Mouse (Mus musculus) hindbrain, embryonic 12.5 days (tissue): Measurements from ENCODE around the gene Bcas3. TPM values are rescaled to one million over a fixed set of nuclear protein-coding genes. Genes with fewer than 3 reads are reported as not detected.

Experiments used
- ATAC-seq: fragments of 200-750 bp; cut with Nextera tagmentation; 2 replicates; pipeline ENCODE4 v1.8.0; 2017; ENCODE audit warnings: moderate TSS enrichment; ENCODE audit not compliant: low FRiP score
- H3K27ac ChIP-seq: fragments of 300-500 bp; sonication (generic); 2 replicates; pipeline ENCODE4 v1.5.1; 2016; ENCODE audit warnings: mild to moderate bottlenecking
- H3K27me3 ChIP-seq: fragments of 300-500 bp; sonication (generic); 2 replicates; pipeline ENCODE4 v1.6.1; 2016; ENCODE audit warnings: mild to moderate bottlenecking
- H3K36me3 ChIP-seq: fragments of 300-500 bp; sonication (generic); 2 replicates; pipeline ENCODE4 v1.6.1; 2016; ENCODE audit warnings: mild to moderate bottlenecking
- H3K4me1 ChIP-seq: fragments of 300-500 bp; sonication (generic); 2 replicates; pipeline ENCODE4 v1.6.1; 2016
- H3K4me2 ChIP-seq: fragments of 300-500 bp; sonication (generic); replicated peaks from 2 replicates; pipeline ENCODE4 v1.6.1; 2016; ENCODE audit warnings: mild to moderate bottlenecking
- H3K4me3 ChIP-seq: fragments of 300-500 bp; sonication (generic); 2 replicates; pipeline ENCODE4 v1.5.1; 2016; ENCODE audit warnings: mild to moderate bottlenecking
- H3K9ac ChIP-seq: fragments of 300-500 bp; sonication (generic); 2 replicates; pipeline ENCODE4 v1.6.1; 2016; ENCODE audit warnings: mild to moderate bottlenecking, moderate library complexity
- H3K9me3 ChIP-seq: fragments of 300-500 bp; sonication (generic); replicated peaks from 2 replicates; pipeline ENCODE4 v1.6.1; 2016; ENCODE audit warnings: mild to moderate bottlenecking
- WGBS: fragments of 180-500 bp; shearing (Covaris S2); methylation state at CpG from one replicate; pipeline ENCODE4 v1.1.7; 2016; 5-methylcytosine and 5-hydroxymethylcytosine counted together
- polyA plus RNA-seq: library from polyadenylated mRNA; unstranded; fragments of >200 nt; fragmentation: Nextera tagmentation; extraction: Ambion mirVana; gene quantifications from 2 replicates; pipeline ENCODE4 v1.2.1, GENCODE M21; 2016

The Bcas3 gene
- polyA plus RNA-seq, 1 experiment from 2014 or later: 33.9 TPM

DNA sequence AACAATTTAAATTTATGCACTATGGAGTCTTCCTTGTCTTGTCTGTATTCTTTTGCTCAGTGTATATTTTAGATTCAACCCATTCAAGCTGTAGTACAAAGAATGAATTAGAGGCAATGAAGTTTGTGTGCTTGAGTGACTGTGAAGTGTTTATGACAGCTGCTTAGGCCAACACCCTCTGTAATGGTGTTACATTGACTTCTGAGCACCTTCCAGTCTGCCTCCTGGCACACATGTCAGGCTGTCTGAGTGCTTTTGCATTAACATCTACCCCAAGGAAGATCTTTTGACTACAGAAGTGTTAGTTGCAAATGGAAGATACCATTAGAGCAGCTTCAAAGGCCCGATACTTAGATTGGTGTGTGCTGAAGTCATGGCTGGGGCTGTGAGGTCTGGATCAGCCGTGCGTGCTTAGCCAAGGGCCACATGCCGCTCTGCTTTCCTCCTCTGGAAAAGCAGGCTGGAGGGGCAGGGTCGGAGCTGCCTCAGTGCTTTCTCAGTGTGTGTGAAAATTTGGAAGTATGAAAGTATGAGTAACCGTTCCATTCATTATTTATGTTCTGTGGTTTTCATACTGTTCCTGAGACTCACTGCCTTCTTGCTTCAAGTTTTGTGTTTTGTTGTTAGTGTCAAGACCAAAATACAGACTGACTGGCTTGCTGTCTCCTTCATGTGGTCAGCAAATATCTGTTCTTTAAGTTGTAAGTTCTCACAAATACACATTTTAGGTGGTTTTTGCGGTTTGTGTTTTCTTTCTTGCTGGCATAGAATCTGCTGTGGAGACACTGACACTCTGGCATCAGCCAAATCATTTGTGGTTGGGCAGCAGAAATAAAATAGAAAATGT is 31.2 kb downstream of the Bcas3 start:
- Histone ChIP-seq H3K36me3 (no peaks in the 10 kb centered on the region), H3K27ac (no peak overlapping the region), H3K9me3 (no peaks in the 10 kb centered on the region), H3K4me1 (no peaks in the 10 kb centered on the region), H3K27me3 (no peaks in the 10 kb centered on the region), H3K4me2 (no peak overlapping the region), H3K4me3 (no peak overlapping the region), H3K9ac (no peak overlapping the region)
- no peak for ATAC-seq
- WGBS: 80% methylated on average over 7 of the region's 7 CpGs

DNA sequence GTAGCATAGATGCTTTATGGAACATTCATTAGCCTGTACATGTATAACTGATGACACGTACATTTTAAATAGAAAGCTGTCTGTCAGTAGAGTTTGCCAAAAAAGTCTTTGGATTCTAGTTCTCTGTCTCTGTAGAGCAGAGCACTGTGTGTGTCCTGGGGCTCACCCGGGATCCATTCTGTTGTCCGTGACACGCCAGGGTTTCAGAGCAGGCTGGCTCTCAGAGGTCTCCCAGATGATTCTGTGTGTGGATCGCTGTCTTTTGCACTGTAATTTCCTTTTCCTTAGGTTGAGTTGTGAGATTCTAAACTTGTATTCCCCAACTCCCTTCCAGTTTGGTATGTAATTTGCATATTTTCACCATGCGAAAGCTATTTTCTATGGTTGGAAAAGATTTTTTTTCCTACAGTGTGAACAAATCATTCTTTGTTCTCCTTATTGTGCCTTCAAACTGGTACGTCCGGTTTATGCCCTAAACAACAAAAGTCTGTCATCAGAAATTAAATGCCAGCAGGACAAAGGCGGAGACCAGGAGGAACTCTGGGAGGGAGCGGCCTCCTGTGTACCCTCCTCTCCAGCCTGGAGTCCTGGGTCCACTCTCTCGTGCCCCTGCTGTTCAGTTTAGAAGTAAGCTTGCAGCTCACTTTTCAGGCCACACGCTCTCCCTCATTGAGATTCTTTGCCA is 39.4 kb downstream of the Bcas3 start:
- H3K27ac ChIP-seq: peak overlapping the region; percentile 49

DNA sequence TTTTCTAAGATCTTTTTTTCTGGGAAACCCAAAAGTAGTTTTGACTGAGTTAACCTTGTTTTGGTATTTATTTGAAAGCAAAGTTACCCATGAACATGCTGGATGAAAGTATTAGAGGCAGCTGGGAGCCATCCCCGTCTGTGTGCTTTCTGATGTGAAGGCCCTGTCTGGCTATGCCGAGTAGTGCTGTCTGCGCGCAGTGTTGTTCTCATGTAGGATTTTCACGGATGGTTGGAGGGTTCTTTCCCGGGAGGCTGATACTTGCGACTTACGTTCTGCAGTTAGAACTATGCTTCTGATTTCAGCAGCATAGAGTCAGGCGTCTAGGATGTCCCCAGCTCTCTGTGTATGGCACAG is 39.9 kb downstream of the Bcas3 start:
- Histone ChIP-seq H3K9me3 (no peaks in the 10 kb centered on the region), H3K9ac (no peak overlapping the region), H3K36me3 (no peaks in the 10 kb centered on the region), H3K4me2 (no peak overlapping the region), H3K27ac (peak overlapping the region; percentile 24; the same call in 1 of the 2 replicates), H3K27me3 (no peaks in the 10 kb centered on the region), H3K4me3 (no peak overlapping the region), H3K4me1 (peaks cover 14% of the 10 kb centered on the region)
- ATAC-seq: no peak
- WGBS: 32% methylated on average over 9 of the region's 9 CpGs

More for the DNA sequence above, 39.4 kb downstream of the Bcas3 start:
- Histone ChIP-seq H3K9me3 (no peaks in the 10 kb centered on the region), H3K36me3 (no peaks in the 10 kb centered on the region), H3K4me2 (0 out of 2 replicates have a peak overlapping the region, but pooled peaks have one; percentile 5), H3K4me1 (peaks cover 14% of the 10 kb centered on the region), H3K27me3 (no peaks in the 10 kb centered on the region), H3K4me3 (no peak overlapping the region), H3K9ac (no peak overlapping the region)
- 36% methylated on average over 12 of the region's 12 CpGs for WGBS
- ATAC-seq: no peak

DNA sequence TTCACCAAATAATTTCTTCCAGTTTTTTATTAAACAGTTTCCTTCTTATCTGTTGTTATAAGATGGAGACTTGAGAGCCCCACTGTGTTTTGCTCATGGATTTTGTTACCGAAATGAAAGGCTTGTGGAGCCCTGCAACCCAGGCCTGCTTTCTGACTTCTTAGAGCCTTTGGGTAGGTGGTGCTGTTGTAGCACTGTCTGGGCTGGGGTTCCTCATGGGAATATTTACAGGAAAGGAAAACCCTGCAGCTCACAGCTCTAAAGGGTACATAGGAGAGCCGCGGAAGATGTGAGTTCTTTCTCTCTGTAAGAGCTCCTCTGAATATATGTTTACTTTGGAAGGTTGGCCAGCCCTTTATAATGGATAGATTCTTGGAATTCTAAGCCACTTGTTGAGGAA is 41.0 kb downstream of the Bcas3 start:
- H3K4me2 ChIP-seq: no peak overlapping the region
- H3K4me1 ChIP-seq: peaks cover 14% of the 10 kb centered on the region
- no peaks in the 10 kb centered on the region for H3K27me3 ChIP-seq
- no peak overlapping the region for H3K4me3 ChIP-seq
- no peak overlapping the region for H3K9ac ChIP-seq
- H3K9me3 ChIP-seq: no peaks in the 10 kb centered on the region
- H3K27ac ChIP-seq: no peak overlapping the region
- WGBS: 67% methylated on average over 3 of the region's 3 CpGs
- ATAC-seq: no peak
- H3K36me3 ChIP-seq: no peaks in the 10 kb centered on the region

DNA sequence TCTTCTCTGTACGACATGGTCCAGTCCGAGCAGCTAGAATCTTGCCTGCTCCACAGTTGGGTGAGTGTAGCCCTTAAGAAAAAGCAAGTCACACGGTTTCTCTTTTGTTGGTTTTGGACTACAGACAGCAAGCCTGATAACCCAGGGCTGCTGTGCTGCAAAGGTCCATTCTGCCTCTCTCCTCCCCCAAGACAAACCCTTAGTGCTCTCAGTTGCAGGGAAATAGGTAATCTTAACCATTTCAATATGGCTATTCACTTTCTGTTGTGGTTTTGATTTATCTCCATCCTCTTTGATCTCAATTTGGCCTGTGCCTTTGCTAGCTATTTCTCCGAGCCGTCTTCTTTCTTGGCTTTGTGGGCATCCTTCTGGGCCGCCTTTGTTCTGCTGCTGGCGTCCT is 42.4 kb downstream of the Bcas3 start:
- Histone ChIP-seq H3K4me3 (no peak overlapping the region), H3K4me2 (no peak overlapping the region), H3K27ac (no peak overlapping the region), H3K4me1 (peaks cover 14% of the 10 kb centered on the region), H3K9me3 (no peaks in the 10 kb centered on the region), H3K9ac (no peak overlapping the region), H3K36me3 (no peaks in the 10 kb centered on the region), H3K27me3 (no peaks in the 10 kb centered on the region)
- ATAC-seq: no peak
- 27% methylated on average over 7 of the region's 7 CpGs for WGBS

DNA sequence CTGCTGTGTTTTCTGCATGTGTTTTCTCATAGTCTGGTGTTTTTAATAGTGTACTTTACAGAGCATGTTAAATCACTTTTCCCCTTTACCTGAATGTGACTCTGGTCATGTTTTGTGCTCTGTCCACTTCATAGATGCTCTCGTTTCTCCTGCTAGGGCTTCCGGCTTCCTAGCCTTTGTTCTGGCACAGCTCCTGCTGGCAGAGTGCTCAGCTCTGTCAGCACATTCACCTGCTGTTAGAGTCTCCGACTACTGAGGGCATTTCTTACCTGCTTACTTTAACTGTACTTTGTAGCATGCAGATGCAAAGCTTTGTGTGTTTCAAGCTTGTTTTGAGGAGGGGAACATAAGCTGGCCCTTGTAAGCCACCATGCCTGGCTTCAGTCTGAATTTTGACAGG is 53.6 kb downstream of the Bcas3 start:
- ATAC-seq: no peak
- H3K4me1 ChIP-seq: no peaks in the 10 kb centered on the region
- H3K27ac ChIP-seq: no peak overlapping the region
- H3K9me3 ChIP-seq: no peaks in the 10 kb centered on the region
- no peaks in the 10 kb centered on the region for H3K27me3 ChIP-seq
- 66% methylated on average over 3 of the region's 3 CpGs for WGBS
- H3K9ac ChIP-seq: no peak overlapping the region
- no peak overlapping the region for H3K4me2 ChIP-seq
- H3K4me3 ChIP-seq: no peak overlapping the region
- H3K36me3 ChIP-seq: no peaks in the 10 kb centered on the region

DNA sequence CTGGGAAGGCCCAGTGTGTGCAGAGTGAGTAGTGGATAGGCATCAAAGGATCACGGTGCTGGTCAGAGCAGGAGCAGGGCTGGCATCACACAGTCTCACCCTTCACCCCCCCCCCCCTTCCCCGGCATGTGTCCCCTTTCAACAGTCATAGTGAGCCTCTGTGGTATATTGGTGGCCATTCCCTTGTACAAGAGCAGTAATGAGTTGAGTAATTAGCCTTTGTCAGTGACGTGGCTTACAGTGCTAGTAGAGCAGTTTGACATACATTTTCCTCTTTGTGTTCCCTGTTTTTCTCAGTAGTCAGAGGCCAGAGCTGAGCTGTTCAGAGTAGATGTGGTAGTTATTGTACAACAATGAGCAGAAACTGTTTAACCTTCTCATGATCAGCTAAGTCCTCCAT is 54.7 kb downstream of the Bcas3 start:
- no peak overlapping the region for H3K9ac ChIP-seq
- H3K4me2 ChIP-seq: no peak overlapping the region
- H3K27me3 ChIP-seq: no peaks in the 10 kb centered on the region
- H3K36me3 ChIP-seq: no peaks in the 10 kb centered on the region
- H3K4me1 ChIP-seq: no peaks in the 10 kb centered on the region
- 75% methylated on average over 3 of the region's 3 CpGs for WGBS
- no peak overlapping the region for H3K4me3 ChIP-seq
- H3K9me3 ChIP-seq: no peaks in the 10 kb centered on the region
- no peak for ATAC-seq
- H3K27ac ChIP-seq: no peak overlapping the region

DNA sequence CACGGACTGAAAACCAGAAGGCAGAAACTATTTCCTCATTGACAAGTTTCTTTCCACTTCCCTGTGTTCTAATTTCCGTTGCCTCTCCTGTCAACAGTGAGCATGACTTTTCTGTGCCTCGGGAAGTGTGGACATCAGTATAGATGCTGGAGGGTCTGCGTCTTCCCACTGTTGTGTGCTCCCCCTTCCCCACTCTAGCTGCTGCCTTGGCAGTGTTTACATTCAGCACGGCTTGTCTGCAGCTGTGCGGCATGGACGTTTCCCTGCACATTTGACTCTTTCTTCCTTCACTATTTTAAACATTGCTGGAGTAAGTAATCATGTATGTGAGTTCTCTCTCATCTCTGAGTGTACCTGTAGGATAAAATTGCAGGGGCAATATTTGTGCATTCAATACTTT is 59.4 kb downstream of the Bcas3 start:
- Histone ChIP-seq H3K4me2 (no peak overlapping the region), H3K4me1 (no peaks in the 10 kb centered on the region), H3K36me3 (no peaks in the 10 kb centered on the region), H3K4me3 (no peak overlapping the region), H3K27ac (no peak overlapping the region), H3K27me3 (no peaks in the 10 kb centered on the region), H3K9me3 (no peaks in the 10 kb centered on the region), H3K9ac (no peak overlapping the region)
- WGBS: 63% methylated on average over 7 of the region's 7 CpGs
- ATAC-seq: no peak

DNA sequence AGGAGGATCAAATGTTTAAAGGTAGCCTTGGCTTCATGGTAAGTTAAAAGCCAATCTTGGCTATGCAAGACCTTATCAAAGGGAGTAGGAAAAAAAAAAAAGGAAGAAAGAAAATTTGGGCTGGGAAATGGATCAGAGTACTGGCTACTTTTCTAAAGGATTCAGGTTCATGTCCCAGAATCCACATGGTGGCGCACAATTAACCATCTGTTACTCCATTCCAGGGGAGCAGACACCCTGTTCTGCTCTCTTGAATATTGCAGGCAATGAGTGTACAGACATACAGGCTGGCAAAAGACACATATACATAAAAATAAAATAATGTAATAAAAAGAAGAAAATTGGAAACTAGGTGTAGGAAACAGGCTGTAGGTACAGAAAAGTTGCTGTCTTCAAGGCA is 61.5 kb downstream of the Bcas3 start:
- no peaks in the 10 kb centered on the region for H3K27me3 ChIP-seq
- no peak overlapping the region for H3K4me3 ChIP-seq
- H3K27ac ChIP-seq: no peak overlapping the region
- 93% methylated on average over 1 of the region's 1 CpGs for WGBS
- H3K36me3 ChIP-seq: no peaks in the 10 kb centered on the region
- no peak for ATAC-seq
- H3K4me1 ChIP-seq: no peaks in the 10 kb centered on the region
- H3K4me2 ChIP-seq: no peak overlapping the region
- H3K9me3 ChIP-seq: no peaks in the 10 kb centered on the region
- no peak overlapping the region for H3K9ac ChIP-seq

DNA sequence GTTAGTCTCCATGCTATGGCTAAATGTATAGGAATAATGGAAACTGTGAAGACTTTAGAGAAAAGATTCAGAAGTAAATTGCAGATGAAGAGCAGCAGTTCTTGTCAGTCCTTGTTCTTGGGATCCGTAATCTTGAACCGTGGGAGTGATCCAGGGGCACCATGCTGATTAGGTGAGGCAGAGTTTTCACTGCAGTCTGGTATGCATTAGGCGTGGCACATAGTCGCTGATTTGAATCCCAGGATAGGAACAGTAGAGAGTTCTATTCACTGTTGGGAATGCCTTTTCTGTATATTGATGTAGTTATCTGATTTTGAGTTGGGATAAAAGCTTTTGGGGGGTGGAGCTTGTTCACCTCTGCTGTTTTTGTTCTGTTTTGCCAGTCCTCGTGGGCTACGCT is 74.4 kb downstream of the Bcas3 start:
- Histone ChIP-seq H3K9ac (no peak overlapping the region), H3K27ac (no peak overlapping the region), H3K4me1 (peaks cover 4% of the 10 kb centered on the region; the same call in 1 of the 2 replicates), H3K4me3 (no peak overlapping the region), H3K27me3 (no peaks in the 10 kb centered on the region), H3K36me3 (no peaks in the 10 kb centered on the region), H3K9me3 (no peaks in the 10 kb centered on the region), H3K4me2 (no peak overlapping the region)
- no peak for ATAC-seq
- 70% methylated on average over 6 of the region's 6 CpGs for WGBS

DNA sequence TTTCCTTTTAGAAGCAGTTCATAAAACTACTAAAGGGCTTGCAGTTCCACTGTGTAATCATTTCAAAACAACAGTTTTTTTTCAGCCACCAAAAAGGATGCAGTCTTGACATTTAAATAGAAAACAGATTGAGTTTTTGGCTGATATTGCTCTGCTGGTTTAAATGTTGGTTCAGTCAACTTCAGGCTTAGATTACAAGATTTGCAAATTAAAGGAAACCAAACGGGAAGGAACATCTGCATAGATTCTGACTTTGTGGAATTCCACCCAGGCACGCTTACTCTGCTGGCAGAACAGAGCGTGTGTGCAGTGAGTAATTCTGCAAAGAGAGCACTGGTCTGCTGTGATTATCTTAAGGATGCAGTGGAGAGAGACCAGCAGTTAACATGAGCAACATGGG is 75.3 kb downstream of the Bcas3 start:
- Histone ChIP-seq H3K27me3 (no peaks in the 10 kb centered on the region), H3K4me1 (peaks cover 4% of the 10 kb centered on the region; the same call in 1 of the 2 replicates), H3K27ac (no peak overlapping the region), H3K9me3 (no peaks in the 10 kb centered on the region), H3K36me3 (no peaks in the 10 kb centered on the region), H3K4me3 (no peak overlapping the region), H3K9ac (no peak overlapping the region), H3K4me2 (no peak overlapping the region)
- no peak for ATAC-seq
- 65% methylated on average over 3 of the region's 3 CpGs for WGBS

DNA sequence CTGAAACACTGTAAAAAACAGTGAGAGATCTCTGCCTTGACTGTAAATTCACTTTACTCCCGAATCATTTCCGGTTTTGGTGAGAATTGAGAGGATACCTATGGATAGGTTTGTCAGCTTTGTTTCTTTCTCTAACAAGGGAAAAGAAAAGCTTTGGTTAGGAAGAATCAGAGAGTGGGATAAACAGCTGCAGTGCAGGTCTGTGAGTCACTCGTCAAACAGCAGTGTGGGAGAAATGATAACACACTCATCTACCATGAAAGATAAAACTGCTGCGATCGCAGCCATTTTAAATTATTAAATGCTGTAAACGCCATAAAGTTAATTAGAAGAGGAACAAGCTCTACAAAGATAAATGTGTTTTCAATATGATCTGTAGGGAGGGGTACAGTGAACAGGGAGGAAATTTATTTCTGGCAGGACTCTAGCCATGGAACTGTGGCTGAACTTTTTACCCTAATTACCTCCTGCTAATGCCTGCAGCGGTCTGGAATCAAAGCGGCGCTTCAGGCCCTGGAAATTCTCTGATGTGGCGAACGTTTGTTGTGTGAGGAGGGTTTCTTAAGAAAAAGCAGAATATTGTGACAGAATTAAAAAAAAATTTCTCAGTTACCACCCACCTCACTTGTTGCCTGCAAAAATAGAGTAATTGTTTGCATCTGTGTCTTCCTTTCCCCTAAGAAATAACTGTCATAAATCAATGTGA is 77.9 kb downstream of the Bcas3 start:
- Histone ChIP-seq H3K4me2 (no peak overlapping the region), H3K9ac (no peak overlapping the region), H3K27ac (no peak overlapping the region), H3K4me1 (peaks cover 4% of the 10 kb centered on the region; the same call in 1 of the 2 replicates), H3K27me3 (no peaks in the 10 kb centered on the region), H3K36me3 (no peaks in the 10 kb centered on the region), H3K9me3 (no peaks in the 10 kb centered on the region), H3K4me3 (no peak overlapping the region)
- ATAC-seq: no peak
- WGBS: 55% methylated on average over 11 of the region's 11 CpGs
